Mouse (Mus musculus): Measurements from ENCODE around the gene Etnk1.

- TF ChIP-seq POLR2A (IDR thresholded peaks at IDR 0.05; ENCODE audit: insufficient read length, low read depth), result no peak
- TF ChIP-seq CEBPB (IDR thresholded peaks at IDR 0.05; ENCODE audit: insufficient read depth, poor library complexity, severe bottlenecking), result no peak
- TF ChIP-seq SRF (IDR thresholded peaks at IDR 0.05; ENCODE audit: control insufficient read depth, insufficient read length, low read depth), result no peak
- TF ChIP-seq USF1 (IDR thresholded peaks at IDR 0.05; ENCODE audit: low read depth), result no peak
- TF ChIP-seq TCF12 (IDR thresholded peaks at IDR 0.05; ENCODE audit: insufficient read depth, poor library complexity, severe bottlenecking), result no peak
- TF ChIP-seq MAX (IDR thresholded peaks at IDR 0.05; ENCODE audit: low read depth), result no peak
- no peak for TF ChIP-seq E2F4 (IDR thresholded peaks at IDR 0.05; ENCODE audit: insufficient read depth)
- no peak for TF ChIP-seq MYOG (IDR thresholded peaks at IDR 0.05; ENCODE audit: control insufficient read depth in 1 of 3, insufficient read depth in 1 of 3, insufficient read length in 2 of 3, low read depth in 2 of 3)
- no peak for TF ChIP-seq REST (IDR thresholded peaks at IDR 0.05; ENCODE audit: insufficient read depth, insufficient read length)
- no peak for TF ChIP-seq POLR2AphosphoS2 (IDR thresholded peaks at IDR 0.05; ENCODE audit: insufficient read length, low read depth)
Observed at GRCm38 (mm10) chr6:143243191-143243590, 76.2 kb downstream of the Etnk1 start.
